Mouse (Mus musculus) hindbrain, embryonic 16.5 days (tissue): ENCODE data around the gene H2afj. TPM values are rescaled to one million over a fixed set of nuclear protein-coding genes. Genes with fewer than 3 reads are reported as not detected.

Experiments used
- ATAC-seq: fragments of 200-750 bp; cut with Nextera tagmentation; 2 replicates; pipeline ENCODE4 v1.8.0; 2017; ENCODE audit warnings: moderate TSS enrichment, moderate library complexity
- H3K27ac ChIP-seq: fragments of 300-500 bp; sonication (generic); 2 replicates; pipeline ENCODE4 v1.5.1; 2014; ENCODE audit warnings: low read depth, mild to moderate bottlenecking, control low read depth, low read length, moderate library complexity
- H3K27me3 ChIP-seq: fragments of 300-500 bp; sonication (generic); replicated peaks from 2 replicates; pipeline ENCODE4 v1.6.1; 2014; ENCODE audit warnings: low read length; ENCODE audit not compliant: control insufficient read depth, insufficient read depth
- H3K36me3 ChIP-seq: fragments of 300-500 bp; sonication (generic); 2 replicates; pipeline ENCODE4 v1.6.1; 2014; ENCODE audit warnings: mild to moderate bottlenecking, low read length, moderate library complexity, mixed read lengths; ENCODE audit not compliant: control insufficient read depth, insufficient read depth
- H3K4me1 ChIP-seq: fragments of 300-500 bp; sonication (generic); 2 replicates; pipeline ENCODE4 v1.6.1; 2014; ENCODE audit warnings: low read depth, low read length; ENCODE audit not compliant: control insufficient read depth, insufficient read depth
- H3K4me2 ChIP-seq: fragments of 300-500 bp; sonication (generic); 2 replicates; pipeline ENCODE4 v1.6.1; 2014; ENCODE audit warnings: mild to moderate bottlenecking, low read length, control low read depth, moderate library complexity
- H3K4me3 ChIP-seq: fragments of 300-500 bp; sonication (generic); 2 replicates; pipeline ENCODE4 v1.5.1; 2014; ENCODE audit warnings: mild to moderate bottlenecking, low read length, control low read depth, moderate library complexity
- H3K9ac ChIP-seq: fragments of 300-500 bp; sonication (generic); 2 replicates; pipeline ENCODE4 v1.6.1; 2014; ENCODE audit warnings: low read depth, mild to moderate bottlenecking, control low read depth, low read length, moderate library complexity
- H3K9me3 ChIP-seq: fragments of 300-500 bp; sonication (generic); 2 replicates; pipeline ENCODE4 v1.6.1; 2014; ENCODE audit warnings: mild to moderate bottlenecking, low read length, moderate library complexity; ENCODE audit not compliant: control insufficient read depth
- WGBS: fragments of 180-500 bp; shearing (Covaris S2); extraction: QIAGEN DNeasy Blood & Tissue Kit; methylation state at CpG from one replicate; pipeline ENCODE4 v1.1.7; 2014; 5-methylcytosine and 5-hydroxymethylcytosine counted together
- polyA plus RNA-seq: library from polyadenylated mRNA; unstranded; fragments of >200 nt; fragmentation: Nextera tagmentation; extraction: Ambion mirVana; gene quantifications from 2 replicates; pipeline ENCODE4 v1.2.1, GENCODE M21; 2015

The H2afj gene
- polyA plus RNA-seq = 101 and 104 TPM in 2 replicates

- H3K9ac ChIP-seq = peak within 1 kb of the TSS; percentile 79
- H3K4me3 ChIP-seq = peak within 1 kb of the TSS; percentile 83
- peak; percentile 90 for ATAC-seq
- H3K4me1 ChIP-seq = peaks cover 24% of the 10 kb centered on the region
- H3K4me2 ChIP-seq = peak within 1 kb of the TSS; percentile 99
- no peaks in the 10 kb centered on the region for H3K27me3 ChIP-seq
- no peaks in the 10 kb centered on the region for H3K9me3 ChIP-seq
- H3K27ac ChIP-seq = peak within 1 kb of the TSS; percentile 76
- 0% methylated on average over 34 of the region's 34 CpGs for WGBS
- H3K36me3 ChIP-seq = peaks cover 7% of the 10 kb centered on the region; the same call in 1 of the 2 replicates
Measured at GRCm38 (mm10) chr6:136808014-136808417, at the start of gene H2afj. Gene H2afj (plus strand): TSS chr6:136808244.

DNA sequence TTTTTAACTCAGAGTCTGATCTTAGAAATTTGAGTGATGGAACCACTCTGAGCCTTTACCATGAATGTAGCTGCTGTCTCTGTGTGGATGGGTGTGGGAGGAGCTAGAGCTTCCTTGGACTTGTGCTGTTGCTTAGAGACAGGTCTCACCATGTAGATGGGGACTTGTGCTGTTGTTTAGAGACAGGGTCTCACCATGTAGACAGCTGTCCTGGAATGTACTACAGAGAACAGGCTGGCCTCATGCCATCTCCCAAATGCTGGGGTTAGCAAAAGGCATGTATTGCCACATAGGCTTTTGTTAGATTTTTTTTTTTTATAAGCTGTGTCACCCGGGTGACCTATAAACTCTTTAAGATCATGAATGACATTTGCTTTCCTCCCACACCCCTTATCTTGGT, 44.1 kb upstream of the H2afj start:
- H3K27me3 ChIP-seq = no peaks in the 10 kb centered on the region
- peak; percentile 75 for ATAC-seq

GRCm38 (mm10) chr6:136769143-136769542, 38.9 kb upstream of the H2afj start:
- WGBS = 89% methylated on average over 8 of the region's 8 CpGs
- H3K4me3 ChIP-seq = no peak overlapping the region
- no peaks in the 10 kb centered on the region for H3K9me3 ChIP-seq
- ATAC-seq = no peak
- no peaks in the 10 kb centered on the region for H3K36me3 ChIP-seq
- H3K4me1 ChIP-seq = no peaks in the 10 kb centered on the region
- H3K27me3 ChIP-seq = no peaks in the 10 kb centered on the region
- no peak overlapping the region for H3K27ac ChIP-seq
- H3K9ac ChIP-seq = no peak overlapping the region
- H3K4me2 ChIP-seq = no peak overlapping the region

More for the DNA sequence above, 44.1 kb upstream of the H2afj start:
- no peak overlapping the region for H3K4me3 ChIP-seq
- no peaks in the 10 kb centered on the region for H3K4me1 ChIP-seq
- 74% methylated on average over 1 of the region's 1 CpGs for WGBS
- H3K9me3 ChIP-seq = no peaks in the 10 kb centered on the region
- H3K4me2 ChIP-seq = no peak overlapping the region
- no peak overlapping the region for H3K27ac ChIP-seq
- H3K36me3 ChIP-seq = no peaks in the 10 kb centered on the region
- no peak overlapping the region for H3K9ac ChIP-seq

DNA sequence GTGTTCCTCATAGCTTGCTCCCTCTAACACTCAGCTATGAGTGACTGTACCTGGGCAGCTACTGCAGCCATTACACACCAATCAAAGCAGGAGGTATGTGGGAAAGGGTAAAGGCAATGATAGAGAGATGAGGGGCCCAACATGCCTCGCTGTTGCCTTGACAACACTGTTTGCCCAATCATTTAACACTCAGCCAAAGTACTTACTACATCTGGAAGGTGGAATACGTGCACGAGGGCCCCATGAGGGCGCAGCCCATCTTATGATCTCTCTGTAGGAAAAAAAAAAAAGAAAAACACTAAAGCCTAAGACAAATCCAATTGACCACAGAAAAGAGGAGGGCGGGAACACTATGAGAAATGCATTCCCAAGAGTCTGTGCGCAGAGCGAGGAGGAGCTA, 38.2 kb upstream of the H2afj start:
- Histone ChIP-seq H3K9ac (no peak overlapping the region), H3K27ac (no peak overlapping the region), H3K27me3 (no peaks in the 10 kb centered on the region), H3K4me2 (no peak overlapping the region), H3K4me3 (no peak overlapping the region), H3K9me3 (no peaks in the 10 kb centered on the region), H3K4me1 (no peaks in the 10 kb centered on the region), H3K36me3 (no peaks in the 10 kb centered on the region)
- 83% methylated on average over 7 of the region's 7 CpGs for WGBS
- ATAC-seq = no peak

DNA sequence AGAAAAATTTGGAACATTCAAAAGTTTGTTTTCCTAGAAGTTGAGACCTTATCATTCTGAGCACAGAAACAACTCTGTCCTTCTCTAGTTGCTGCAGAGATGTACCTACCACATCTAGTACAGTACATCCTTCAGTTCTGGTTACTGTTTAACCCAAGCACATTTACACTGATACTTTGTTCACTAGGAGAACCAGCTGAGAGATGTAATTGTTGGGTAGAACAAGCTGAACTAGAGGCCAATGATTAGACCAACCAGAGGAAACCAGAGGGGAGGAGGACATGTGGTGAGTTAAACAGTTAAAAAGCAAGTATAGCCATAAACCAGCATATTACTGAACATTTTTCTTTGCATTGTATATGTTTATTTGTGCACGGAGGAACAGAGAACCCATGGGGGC, 31.7 kb upstream of the H2afj start:
- Histone ChIP-seq H3K9me3 (peaks cover 3% of the 10 kb centered on the region; the same call in 1 of the 2 replicates), H3K4me3 (no peak overlapping the region), H3K9ac (no peak overlapping the region), H3K4me2 (no peak overlapping the region), H3K27ac (no peak overlapping the region), H3K36me3 (no peaks in the 10 kb centered on the region), H3K4me1 (no peaks in the 10 kb centered on the region), H3K27me3 (no peaks in the 10 kb centered on the region)
- no peak for ATAC-seq
- 91% methylated on average over 1 of the region's 1 CpGs for WGBS

DNA sequence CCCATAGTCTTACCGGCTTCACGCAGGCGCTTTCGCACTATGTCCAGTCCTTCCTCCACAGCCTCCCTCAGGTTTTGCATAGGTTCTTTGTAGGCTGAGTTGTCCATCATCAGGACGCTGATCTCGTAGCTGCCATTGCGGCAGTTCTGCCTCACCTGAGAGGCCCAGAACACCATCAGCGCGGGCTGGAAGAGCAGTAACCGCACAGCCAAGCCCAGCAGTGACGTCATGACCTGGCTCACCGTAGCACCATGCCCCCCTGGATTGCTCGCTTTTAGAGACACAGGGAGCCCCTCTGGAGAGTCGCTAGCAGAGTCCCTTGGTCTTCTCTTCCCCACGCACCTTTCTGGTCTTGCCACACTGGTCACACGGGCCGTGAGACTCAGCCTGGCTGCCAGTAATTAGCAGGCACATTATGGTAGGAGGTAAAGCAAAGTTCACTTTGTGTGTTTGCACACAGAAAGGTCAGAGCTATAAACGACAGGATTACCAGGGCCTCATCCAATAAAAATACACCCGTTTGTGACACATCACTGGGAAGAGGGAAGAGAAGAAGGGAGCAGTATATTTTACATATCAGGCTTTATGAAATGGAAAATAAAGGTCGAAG, 26.6 kb upstream of the H2afj start, which contains the start of gene Gucy2c:
Gene Gucy2c (minus strand): TSS at position 389 of the 610 bp plus-strand sequence.
- Histone ChIP-seq H3K9me3 (peaks cover 3% of the 10 kb centered on the region; the same call in 1 of the 2 replicates), H3K36me3 (no peaks in the 10 kb centered on the region), H3K4me1 (no peaks in the 10 kb centered on the region), H3K27ac (no peak within 1 kb of the TSS), H3K4me2 (no peak within 1 kb of the TSS), H3K27me3 (no peaks in the 10 kb centered on the region), H3K4me3 (no peak within 1 kb of the TSS), H3K9ac (no peak within 1 kb of the TSS)
- no peak for ATAC-seq
- WGBS = 84% methylated on average over 20 of the region's 20 CpGs

DNA sequence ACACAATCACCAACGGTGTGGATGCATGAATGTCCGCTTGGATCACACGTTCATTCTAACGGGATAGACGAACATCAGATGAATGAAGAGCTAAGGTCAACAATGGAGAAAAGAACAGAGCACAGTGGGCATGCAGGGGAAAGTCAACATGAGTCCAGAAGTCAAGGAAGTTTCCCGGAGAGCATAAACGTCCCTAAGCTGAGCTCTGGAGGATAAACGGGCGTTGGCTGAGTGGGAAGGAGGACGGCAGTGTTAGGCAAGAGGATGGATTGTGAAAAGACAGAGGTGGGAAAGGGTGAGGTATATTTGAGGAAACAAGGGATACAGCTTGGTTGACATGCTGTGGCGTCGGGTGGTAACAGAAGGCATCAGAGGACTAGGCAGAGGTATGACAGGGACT, 25.9 kb upstream of the H2afj start:
- Histone ChIP-seq H3K4me1 (no peaks in the 10 kb centered on the region), H3K9me3 (peaks cover 3% of the 10 kb centered on the region; the same call in 1 of the 2 replicates), H3K4me3 (no peak overlapping the region), H3K27me3 (no peaks in the 10 kb centered on the region), H3K36me3 (no peaks in the 10 kb centered on the region), H3K9ac (no peak overlapping the region), H3K4me2 (no peak overlapping the region), H3K27ac (no peak overlapping the region)
- 86% methylated on average over 12 of the region's 12 CpGs for WGBS
- no peak for ATAC-seq

DNA sequence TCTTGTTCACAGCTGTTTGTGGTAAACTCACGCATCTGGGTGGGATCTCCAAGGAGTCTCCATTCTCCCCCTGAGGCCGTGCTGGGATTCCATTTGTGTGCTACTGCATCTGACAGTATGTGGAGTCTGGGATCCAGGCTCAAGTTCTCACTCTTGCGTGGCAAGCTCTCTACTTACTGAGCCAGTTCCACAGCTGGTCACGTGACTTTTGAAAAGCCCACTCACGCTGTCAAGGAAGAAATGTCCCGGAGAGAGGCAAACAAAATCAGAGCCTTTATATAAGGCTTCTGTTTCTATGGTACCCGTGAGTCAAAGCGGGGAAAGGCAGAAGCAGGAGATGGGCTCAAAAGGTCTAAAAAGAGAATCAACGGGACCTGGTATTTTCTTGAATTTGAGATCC, 25.3 kb upstream of the H2afj start:
- Histone ChIP-seq H3K9me3 (peaks cover 3% of the 10 kb centered on the region; the same call in 1 of the 2 replicates), H3K4me2 (no peak overlapping the region), H3K27me3 (no peaks in the 10 kb centered on the region), H3K27ac (no peak overlapping the region), H3K4me1 (no peaks in the 10 kb centered on the region), H3K9ac (no peak overlapping the region), H3K4me3 (no peak overlapping the region), H3K36me3 (no peaks in the 10 kb centered on the region)
- WGBS = 77% methylated on average over 9 of the region's 9 CpGs
- ATAC-seq = no peak

DNA sequence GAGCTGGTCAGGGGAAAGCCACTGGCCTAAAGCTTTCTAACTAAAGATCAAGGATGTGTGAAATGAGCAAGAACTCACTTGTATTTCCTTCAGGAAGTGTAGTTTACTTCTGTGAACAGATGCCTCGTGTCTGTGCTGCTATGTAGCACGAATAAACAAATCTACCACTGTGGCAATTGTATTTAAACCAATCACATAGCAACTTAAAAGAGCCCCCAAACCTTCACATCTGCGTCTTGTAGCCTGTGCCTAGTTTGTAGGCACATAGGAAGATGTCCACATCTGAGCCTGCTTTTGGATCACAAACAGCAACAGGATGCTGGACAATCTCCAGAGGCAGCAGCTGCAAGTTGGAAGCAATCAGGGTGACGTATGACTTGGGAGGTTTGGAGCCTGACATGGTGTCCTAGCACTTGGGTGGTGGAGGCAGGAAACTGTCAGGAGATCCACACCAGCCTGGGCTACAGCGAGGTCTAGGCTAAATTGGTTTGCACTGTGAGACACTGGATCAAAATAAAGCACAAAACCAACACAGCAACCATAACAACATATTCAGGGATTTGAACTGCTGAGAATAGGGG, 18.6 kb upstream of the H2afj start:
- Histone ChIP-seq H3K9ac (no peak overlapping the region), H3K4me3 (no peak overlapping the region), H3K4me2 (no peak overlapping the region), H3K4me1 (peaks cover 9% of the 10 kb centered on the region), H3K27me3 (no peaks in the 10 kb centered on the region), H3K27ac (no peak overlapping the region), H3K36me3 (no peaks in the 10 kb centered on the region), H3K9me3 (no peaks in the 10 kb centered on the region)
- no peak for ATAC-seq
- whole genome bisulfite sequencing = 80% methylated on average over 5 of the region's 5 CpGs
